Mouse (Mus musculus): ENCODE measurements around the gene Gm44596. TPM values are rescaled to one million over a fixed set of nuclear protein-coding genes. Genes with fewer than 3 reads are reported as not detected.

The Gm44596 gene
- total RNA-seq, 2 experiments from 2014 or later = not detected

DNA sequence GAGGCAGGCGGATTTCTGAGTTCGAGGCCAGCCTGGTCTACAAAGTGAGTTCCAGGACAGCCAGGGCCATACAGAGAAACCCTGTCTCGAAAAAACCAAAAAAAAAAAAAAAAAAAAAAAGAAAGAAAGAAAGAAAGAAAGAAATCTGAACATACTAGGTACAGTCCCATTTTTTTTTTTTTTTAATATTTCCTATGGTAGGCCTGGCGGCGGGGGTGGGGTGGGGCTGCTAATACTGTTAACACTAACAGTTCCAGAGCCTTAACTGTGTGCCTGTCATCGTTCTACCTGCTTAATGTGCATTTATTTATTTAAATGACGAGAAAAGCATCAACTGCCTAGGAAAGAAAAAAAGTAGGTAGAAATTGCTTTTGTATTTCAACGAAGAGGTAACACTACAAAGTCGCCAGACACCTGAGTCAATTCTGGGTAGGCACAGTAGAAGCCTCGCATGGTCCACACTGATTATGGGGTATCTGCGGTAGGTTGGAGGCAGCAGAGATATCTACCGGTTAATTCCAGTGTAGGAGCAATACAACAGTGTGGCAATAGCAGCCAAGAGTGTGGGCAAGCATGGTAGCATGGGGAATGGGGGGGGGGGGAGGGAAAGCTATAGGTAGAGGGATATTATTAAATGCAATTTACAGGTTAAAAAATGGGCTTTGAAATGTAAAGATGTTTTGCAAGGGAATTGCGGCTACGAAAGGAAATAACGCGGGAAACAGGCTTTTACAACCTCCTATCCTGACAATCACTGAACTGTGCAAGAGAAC lies 48.4 kb downstream of the Gm44596 start:
- ATAC-seq (replicated peaks; ENCODE audit: low FRiP score, low TSS enrichment, poor library complexity, severe bottlenecking) = peak; percentile 77

DNA sequence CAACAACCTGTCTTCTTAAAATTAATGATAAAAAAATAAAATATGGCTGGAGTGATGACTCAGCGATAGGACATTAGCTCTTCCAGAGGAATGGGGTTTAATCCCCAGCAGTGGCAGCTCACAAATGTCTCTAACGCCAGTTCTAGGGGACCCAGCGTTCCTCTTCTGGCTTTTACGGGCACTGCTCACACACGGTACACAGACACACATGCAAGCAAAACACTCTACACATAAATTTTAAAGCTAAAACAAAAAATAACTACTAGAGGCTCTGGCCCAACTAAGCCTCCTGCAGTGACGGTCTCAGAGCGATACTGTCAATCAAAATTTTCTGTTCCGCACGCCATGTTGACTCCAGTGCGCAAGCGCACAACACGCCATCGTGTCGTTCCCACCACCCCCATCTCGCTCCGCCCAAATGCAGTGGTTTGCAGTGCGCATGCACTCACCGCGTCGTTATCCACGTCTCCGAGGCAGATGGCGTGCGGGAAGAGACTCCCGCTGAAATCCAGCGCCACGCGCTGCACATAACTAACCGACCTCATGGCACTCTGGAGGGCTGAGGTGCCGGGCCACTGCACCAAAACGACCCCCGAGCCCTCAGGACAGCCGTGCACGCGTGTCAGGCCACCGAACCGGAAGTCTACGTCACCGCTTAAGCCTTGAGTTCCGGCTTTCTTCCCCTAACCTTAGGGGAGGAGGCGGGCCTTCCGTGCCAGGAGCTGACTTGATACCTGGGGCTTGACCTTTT lies 49.1 kb downstream of the Gm44596 start, which contains the start of gene Itfg2:
Gene Itfg2, minus strand, starts transcription at position 663 of the 751 bp plus-strand sequence.
- peak; percentile 89 for ATAC-seq (replicated peaks; ENCODE audit: low FRiP score, low TSS enrichment, poor library complexity, severe bottlenecking)

DNA sequence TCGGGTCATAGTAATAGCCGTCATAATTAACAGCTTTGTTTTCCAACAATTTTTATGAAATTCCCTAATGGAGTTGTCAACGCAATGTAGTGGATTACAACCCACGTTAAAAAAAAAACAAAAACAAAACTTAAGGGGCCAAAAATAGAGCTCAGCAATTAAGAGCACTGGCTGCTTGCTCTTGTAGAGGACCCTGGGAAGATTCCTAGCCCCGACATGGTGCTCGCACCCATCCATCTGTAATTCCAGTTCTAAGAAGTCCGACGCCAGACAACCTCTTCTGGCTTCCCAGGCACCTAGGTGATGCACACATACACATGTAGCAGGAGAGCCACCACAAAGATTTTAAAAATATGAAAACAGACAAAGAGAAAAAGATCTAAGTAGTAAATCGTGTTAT lies 49.7 kb downstream of the Gm44596 start:
- no peak for ATAC-seq (replicated peaks; ENCODE audit: low FRiP score, low TSS enrichment, poor library complexity, severe bottlenecking)

DNA sequence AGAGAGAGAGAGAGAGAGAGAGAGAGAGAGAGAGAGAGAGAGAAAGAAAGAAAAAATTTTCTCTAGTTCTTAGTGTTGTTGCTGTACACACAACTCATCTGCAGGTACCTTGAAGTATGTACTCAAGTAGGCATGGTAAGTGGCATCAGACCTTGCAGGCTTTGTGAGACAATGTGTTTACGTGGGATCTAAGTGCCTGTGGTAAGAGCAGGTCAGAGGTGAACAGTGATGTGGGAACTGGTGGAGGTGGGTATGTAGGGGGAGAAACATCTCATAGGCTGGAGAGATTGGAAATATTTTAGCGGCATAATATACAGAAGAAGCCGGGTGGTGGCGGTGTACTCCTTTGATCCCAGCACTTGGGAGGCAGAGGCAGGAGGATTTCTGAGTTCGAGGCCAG lies 52.3 kb downstream of the Gm44596 start:
- no peak for ATAC-seq (replicated peaks; ENCODE audit: low FRiP score, low TSS enrichment, poor library complexity, severe bottlenecking)

DNA sequence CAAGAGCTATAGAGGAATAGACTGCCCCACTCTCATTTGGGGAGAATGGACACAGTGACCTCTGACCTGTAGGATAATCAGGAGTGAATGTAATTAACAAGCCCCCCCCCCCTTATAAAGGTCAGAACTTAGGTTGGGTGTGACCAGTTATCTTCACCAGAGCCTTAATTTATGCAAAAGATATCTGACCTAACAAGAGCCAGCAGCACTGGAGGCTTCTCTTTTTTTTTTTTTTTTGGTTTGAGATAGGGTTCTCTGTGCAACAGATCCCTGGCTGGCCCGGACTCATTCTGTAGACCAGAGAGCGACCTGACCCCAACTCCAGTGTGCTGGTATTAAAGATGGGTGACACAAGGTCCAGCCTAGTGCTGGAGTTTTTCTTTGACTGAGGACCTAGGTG lies 54.0 kb downstream of the Gm44596 start:
- 0 out of 2 replicates have a peak, but pooled peaks have one; percentile 11 for ATAC-seq (replicated peaks; ENCODE audit: low FRiP score, low TSS enrichment, poor library complexity, severe bottlenecking)

DNA sequence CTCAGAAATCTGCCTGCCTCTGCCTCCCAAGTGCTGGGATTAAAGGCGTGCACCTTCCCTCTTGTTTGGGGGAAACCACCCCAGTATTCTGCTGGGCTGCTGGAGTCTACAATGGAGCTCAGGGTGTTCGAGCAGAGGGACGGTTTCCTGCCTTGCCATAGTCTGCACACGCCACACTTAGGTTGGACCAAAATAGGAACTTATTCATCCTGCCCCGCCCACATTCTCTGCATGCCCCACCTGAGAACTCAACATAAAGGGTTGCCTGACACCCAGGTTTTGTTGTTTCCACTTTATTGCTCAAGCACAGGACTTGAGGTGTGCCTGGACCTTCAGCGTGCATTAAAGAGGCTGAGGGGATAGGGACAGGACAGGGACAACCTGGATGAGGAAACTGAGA lies 54.5 kb downstream of the Gm44596 start:
- no peak for ATAC-seq (replicated peaks; ENCODE audit: low FRiP score, low TSS enrichment, poor library complexity, severe bottlenecking)

DNA sequence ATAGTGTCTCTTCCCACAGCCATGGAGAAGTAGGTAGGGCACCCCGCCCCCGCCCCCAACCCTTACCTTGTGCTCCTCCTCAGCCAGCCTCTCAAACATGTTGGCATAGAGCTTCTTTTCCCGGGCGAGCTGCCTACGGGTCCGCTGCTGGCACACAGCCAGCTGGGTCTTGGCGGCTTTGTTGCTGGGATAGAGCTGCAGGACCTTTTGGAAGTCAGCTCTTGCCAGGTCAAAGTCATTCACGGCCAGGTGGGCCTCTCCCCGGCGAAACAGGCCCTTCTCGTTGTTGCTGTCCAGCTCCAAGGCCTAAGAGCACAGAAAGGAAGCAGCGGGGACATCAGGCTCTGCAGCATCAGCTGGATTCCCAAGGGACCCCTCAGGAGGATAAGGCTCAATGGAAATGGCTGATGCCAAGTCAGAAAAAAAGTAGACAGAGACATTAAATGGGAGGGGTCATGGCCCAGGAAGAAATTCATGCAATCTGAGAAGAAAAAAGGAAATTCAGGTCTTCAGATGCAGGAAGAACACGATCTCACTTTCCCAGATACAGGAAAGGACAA lies 57.1 kb downstream of the Gm44596 start:
- ATAC-seq (replicated peaks; ENCODE audit: low FRiP score, low TSS enrichment, poor library complexity, severe bottlenecking) = no peak

DNA sequence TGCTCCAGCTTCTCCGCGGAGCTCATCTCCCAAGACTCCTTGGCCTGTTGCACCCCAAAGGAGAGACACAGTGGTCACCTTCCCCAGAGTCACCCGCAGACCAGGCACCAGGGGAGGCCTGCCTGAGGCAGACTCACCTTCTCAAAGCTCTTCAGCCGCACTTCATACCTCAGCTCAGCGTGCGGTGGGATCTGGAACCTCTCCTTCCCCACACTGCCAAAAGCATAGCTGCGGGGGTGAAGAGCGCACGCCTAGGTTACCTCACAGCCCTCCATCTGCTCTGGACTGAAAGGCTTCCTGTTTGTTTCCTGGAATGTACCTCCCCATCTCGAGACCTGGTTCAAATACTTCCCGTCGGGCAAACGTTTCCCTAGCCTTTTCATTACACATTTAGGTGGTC lies 58.3 kb downstream of the Gm44596 start:
- no peak for ATAC-seq (replicated peaks; ENCODE audit: low FRiP score, low TSS enrichment, poor library complexity, severe bottlenecking)

DNA sequence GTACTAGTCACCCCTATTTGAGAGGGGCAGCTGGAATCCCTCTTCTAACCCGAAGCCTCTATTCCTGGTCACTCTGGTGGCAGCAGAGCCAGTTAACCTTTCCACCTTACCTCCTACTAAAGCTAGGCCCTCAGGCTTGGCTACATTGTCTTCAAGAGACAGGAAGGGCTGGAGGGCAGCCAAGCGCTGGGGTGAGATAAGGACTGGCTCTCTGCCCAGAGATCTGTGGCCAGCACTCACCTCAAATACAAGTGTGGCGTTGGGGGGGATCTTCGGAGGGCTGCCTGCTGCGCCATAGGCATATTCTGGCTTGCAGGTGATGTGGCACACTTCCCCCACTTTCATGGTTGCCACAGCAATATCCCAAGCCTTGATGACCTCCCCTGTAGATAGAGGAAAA lies 60.2 kb downstream of the Gm44596 start:
- ATAC-seq (replicated peaks; ENCODE audit: low FRiP score, low TSS enrichment, poor library complexity, severe bottlenecking) = peak; percentile 48

DNA sequence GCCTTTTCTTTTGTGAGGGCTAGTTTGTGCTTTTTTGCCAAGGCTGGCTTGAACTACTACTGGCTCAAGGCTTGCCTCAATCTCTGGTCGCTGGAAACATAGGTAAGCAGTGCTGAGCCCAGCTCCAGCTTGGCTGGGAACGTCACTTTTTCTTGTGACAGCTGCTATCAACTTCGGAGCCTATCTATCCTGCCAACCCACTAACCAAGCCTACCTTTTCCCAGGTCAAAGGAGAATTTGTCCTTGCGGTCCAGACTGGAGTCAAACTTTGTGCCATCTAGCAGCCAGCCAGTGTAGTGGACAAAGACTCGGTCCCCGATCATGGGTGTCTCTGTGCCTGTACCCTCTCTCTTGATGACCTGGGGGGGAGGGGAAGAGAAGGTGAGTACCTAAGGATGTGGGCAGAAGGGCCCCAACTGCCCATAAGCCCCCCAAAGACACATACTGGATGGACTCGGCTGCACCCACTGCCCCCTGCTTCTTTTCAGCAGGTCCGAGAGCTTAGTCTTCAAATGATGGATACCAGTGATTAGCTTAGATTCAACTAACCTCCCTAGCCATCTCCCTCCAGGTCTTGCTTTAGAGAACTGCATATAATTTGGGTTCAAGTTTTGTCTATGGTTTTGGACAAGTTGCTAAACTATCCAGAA lies 61.2 kb downstream of the Gm44596 start:
- ATAC-seq (replicated peaks; ENCODE audit: low FRiP score, low TSS enrichment, poor library complexity, severe bottlenecking) = no peak

DNA sequence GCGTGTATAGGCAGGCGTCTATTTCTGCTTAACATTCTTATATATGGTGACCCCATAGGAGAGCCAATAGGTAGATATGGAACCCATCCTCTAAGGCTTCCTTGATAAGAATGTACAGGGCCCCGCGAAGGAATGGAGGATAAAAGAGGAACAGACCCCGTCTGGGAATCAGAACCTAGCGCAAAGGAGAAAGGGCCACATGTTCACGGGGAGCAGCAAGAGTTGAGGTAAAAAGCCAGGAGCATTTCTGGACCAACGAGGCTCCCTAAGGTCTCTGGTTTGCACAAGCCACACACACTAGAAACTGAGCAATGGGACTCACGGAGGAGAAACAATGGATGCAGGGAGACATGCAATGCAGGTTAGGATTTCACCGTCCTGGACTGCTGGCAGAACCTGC lies 62.0 kb downstream of the Gm44596 start:
- no peak for ATAC-seq (replicated peaks; ENCODE audit: low FRiP score, low TSS enrichment, poor library complexity, severe bottlenecking)

DNA sequence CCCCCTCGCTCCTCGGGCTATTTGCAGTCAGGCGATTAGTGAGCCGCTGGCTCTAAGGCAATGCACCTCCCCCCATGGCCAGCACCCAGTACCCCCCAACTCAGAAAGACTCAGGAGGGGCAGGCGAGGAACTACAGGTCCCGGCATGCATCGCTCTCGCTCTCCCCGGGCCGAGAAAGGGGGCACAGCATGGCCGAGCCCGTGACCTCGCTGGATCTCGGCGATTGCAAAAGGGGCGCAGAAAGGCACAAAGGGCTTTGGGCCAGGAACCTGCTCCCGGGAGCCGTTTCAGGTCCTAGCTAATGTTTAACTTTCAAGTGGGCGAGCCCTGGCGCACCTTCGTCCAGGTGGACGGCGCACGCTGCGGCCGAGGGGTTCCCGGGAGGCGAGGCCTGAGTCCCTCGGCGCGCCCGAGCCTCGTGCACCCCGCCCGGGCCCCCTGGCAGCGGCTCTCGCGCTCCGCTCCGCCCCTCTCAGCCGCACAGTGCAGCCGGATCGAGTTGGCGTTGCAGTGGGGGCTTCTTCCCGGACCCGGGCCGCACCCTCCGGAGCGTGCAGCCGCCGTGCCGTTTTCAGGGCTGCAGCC lies 62.5 kb downstream of the Gm44596 start:
- peak; percentile 26; the same call in 1 of the 2 replicates for ATAC-seq (replicated peaks; ENCODE audit: low FRiP score, low TSS enrichment, poor library complexity, severe bottlenecking)

DNA sequence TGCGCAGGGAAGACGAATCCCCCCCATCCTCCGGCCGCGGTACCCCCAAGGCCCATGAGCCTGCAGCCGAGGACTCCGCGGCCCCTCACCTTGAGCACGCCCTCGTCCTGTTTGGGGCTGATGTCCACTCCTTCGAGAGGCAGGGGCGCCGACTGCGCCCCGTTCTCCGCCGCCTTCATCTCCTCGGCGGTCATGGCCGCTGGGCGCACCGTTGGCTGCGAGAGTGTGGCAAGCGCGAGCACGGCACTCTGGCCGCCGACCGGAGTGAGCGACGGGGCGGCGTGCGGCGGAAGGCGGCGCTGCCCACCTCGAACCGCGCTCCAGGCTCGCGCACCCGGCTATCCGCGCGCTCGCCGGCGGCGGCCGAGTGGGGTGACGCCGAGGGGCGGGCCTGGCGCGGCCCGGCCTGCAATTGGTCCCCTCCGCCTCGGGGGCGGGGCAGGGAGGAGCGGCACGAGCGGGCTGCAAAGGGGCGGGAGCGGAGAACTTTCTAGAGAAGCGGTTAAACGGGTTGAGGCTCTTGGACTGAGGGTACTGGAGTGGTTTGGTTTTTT lies 63.1 kb downstream of the Gm44596 start, which contains the start of gene Fkbp4:
Gene Fkbp4, minus strand, starts transcription at position 361 of the 554 bp plus-strand sequence.
- peak; percentile 69 for ATAC-seq (replicated peaks; ENCODE audit: low FRiP score, low TSS enrichment, poor library complexity, severe bottlenecking)

DNA sequence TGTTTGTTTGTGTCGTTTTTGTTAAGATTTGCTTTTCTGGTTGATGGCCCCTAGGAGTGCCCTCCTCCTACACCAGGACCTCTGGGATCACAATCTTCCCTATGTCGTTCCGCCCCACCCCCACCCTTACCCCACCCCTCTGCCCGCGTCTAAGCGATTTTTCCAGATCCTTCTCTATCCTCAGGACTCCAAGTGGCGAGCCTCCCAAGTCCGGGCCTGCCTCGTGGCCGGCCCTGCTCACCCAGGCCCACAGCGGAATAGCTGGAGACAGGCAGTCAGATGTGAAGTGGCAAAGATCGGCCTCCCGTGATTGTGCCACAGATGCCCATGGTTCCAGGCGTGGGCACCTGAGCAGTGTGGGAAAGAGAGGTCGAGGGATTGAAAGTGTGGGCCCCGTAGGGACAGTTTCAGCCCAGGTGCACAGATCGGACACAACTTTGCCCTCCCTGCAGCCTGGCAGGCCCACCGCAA lies 63.6 kb downstream of the Gm44596 start:
- ATAC-seq (replicated peaks; ENCODE audit: low FRiP score, low TSS enrichment, poor library complexity, severe bottlenecking) = no peak

DNA sequence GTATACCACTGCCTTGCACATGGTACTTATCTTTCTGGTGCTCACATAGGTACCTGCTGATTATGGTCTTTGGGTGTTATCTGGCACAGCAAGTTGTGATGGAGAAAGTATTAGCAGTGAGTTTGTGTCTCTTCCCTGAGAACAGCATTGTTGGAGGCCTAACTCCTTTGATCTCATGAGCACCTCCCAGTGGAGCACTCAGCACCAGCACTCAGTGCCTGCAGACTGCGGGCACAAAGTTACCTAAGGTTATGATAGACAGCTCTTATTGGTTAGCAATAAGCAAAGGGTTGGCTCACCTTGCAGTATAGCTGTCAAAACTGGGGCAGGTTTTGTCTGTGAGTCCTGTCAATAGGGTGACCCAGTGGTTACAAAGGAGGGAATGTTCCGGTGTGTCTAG lies 64.9 kb downstream of the Gm44596 start:
- ATAC-seq (replicated peaks; ENCODE audit: low FRiP score, low TSS enrichment, poor library complexity, severe bottlenecking) = peak; percentile 38

DNA sequence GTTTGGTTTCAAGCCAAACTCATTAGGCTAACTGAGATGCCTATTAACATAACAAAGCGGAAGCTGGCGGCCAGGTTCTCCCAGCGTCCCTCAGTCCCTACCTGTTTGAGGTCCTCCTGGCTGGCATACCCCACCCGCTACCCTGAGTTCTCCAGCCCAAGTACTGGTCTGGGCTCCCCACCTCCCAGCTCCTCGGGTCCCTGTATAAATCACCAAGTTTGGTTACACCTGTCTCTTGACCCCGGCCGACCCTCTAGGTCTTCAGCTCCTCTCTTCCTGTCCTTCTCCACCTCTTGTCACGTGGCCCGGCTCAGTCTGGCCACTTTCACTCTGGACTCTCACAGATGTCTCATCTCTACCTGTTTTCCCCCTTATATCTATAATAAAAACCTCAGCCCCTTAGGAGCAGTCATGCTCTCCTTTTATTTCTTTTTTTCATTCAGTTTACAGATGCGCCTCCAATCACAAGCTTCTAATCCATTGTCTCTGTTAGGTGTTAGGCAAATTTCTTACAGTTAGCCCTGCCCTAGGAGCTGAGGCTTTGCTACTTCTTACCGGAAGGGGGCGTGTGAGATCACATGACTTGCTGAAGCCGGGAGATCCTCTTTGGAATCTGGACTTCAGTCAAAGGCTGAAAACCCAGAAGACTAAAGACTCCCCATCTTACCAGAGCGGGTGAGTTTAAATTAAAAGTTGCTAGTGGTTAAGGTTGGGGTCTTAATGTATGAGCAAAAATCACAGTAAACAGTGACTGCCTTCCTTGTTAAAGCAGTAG lies 70.6 kb downstream of the Gm44596 start:
- ATAC-seq (replicated peaks; ENCODE audit: low FRiP score, low TSS enrichment, poor library complexity, severe bottlenecking) = peak; percentile 83

DNA sequence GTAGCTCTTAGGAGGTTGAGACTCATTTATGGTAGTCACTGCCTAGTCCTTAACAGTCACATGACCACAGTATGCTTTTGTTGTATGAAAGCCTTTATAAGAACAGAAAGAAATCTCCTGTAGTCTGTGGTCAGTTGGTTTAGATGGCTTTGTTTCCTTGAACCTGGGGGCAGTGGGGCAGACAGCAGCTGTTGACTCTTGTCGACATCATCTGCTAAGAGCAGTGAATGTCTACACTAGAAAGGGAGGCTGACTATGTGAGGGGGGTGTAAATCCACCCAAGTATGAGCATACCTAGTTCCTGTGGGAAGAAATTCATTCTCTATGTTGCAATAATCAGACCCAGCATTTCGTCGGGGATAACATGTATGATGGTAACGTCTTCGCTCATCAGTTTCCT lies 71.8 kb downstream of the Gm44596 start:
- ATAC-seq (replicated peaks; ENCODE audit: low FRiP score, low TSS enrichment, poor library complexity, severe bottlenecking) = no peak

DNA sequence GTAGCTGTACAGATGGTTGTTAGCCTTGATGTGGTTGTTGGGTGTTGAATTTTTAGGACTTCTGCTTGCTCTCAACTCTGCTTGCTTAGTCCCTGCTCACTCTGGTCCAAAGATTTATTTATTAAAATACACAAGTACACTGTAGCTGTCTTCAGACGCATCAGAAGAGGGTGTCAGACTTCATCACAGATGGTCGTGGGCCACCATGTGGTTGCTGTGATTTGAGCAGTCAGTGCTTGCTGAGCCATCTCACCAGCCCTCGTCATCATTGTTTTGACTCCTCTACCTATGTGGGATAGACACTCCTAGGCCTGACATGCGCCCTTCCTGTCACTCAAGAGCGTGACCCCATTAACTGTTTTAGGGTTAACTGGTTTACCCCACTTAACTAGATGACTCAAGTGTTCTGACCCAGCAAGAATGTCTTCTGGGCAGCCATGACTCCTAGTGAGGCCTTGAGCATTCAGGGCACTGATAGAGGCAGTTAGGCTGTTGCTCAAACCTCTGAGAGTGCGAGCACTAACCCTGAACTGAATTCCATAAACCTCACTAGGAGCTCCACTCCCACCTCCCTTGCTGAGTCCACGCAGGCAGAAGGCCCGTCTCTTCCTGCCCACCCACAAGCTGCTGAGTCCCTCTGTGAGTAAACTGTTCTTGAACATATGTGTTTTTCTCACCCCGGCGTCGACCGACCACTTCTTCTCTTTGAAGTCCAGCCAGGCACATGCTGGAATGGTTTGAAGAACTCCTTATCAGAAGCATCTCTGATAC lies 80.7 kb downstream of the Gm44596 start:
- no peak for ATAC-seq (replicated peaks; ENCODE audit: low FRiP score, low TSS enrichment, poor library complexity, severe bottlenecking)

All from megakaryocyte-erythroid progenitor cell, adult 5-6 weeks (primary cell).